Mouse (Mus musculus) stomach, embryonic 14.5 days (tissue): ENCODE measurements around the gene Ifitm5. TPM values are rescaled to one million over a fixed set of nuclear protein-coding genes. Genes with fewer than 3 reads are reported as not detected.
"Not testable (repeated sequence)": the region's sequence is repeated elsewhere in the genome, so short reads cannot be mapped to it uniquely, and the experiment has no call there.

Source experiments
- ATAC-seq: fragments of 200-750 bp; cut with Nextera tagmentation; 2 replicates; pipeline ENCODE4 v1.8.0; 2017; ENCODE audit warnings: low read depth, moderate TSS enrichment; ENCODE audit not compliant: insufficient number of reproducible peaks, insufficient read depth, low FRiP score
- H3K27ac ChIP-seq: fragments of 300-500 bp; sonication (generic); 2 replicates; pipeline ENCODE4 v1.5.1; 2014; ENCODE audit warnings: mild to moderate bottlenecking, low read length, moderate library complexity, mixed read lengths
- H3K27me3 ChIP-seq: fragments of 300-500 bp; sonication (generic); 2 replicates; pipeline ENCODE4 v1.6.1; 2014; ENCODE audit warnings: low read length, control low read depth, mixed read lengths; ENCODE audit not compliant: control insufficient read depth, insufficient read depth
- H3K36me3 ChIP-seq: fragments of 300-500 bp; sonication (generic); 2 replicates; pipeline ENCODE4 v1.6.1; 2014; ENCODE audit warnings: mild to moderate bottlenecking, control low read depth, low read length, moderate library complexity, mixed read lengths; ENCODE audit not compliant: control insufficient read depth, insufficient read depth
- H3K4me1 ChIP-seq: fragments of 300-500 bp; sonication (generic); 2 replicates; pipeline ENCODE4 v1.6.1; 2014; ENCODE audit warnings: low read length, control low read depth, mixed read lengths; ENCODE audit not compliant: control insufficient read depth, insufficient read depth
- H3K4me2 ChIP-seq: fragments of 300-500 bp; sonication (generic); replicated peaks from 2 replicates; pipeline ENCODE4 v1.6.1; 2014; ENCODE audit warnings: low read depth, low read length, control low read depth
- H3K4me3 ChIP-seq: fragments of 300-500 bp; sonication (generic); 2 replicates; pipeline ENCODE4 v1.5.1; 2014; ENCODE audit warnings: low read depth, low read length, control low read depth
- H3K9ac ChIP-seq: fragments of 300-500 bp; sonication (generic); replicated peaks from 2 replicates; pipeline ENCODE4 v1.6.1; 2014; ENCODE audit warnings: low read depth, mild to moderate bottlenecking, control low read depth, low read length, moderate library complexity, mixed read lengths
- H3K9me3 ChIP-seq: fragments of 300-500 bp; sonication (generic); 2 replicates; pipeline ENCODE4 v1.6.1; 2016; ENCODE audit warnings: low read depth, low read length, control low read depth; ENCODE audit not compliant: control insufficient read depth
- WGBS: fragments of 180-500 bp; shearing (Covaris S2); extraction: QIAGEN DNeasy Blood & Tissue Kit; methylation state at CpG from one replicate; pipeline ENCODE4 v1.1.7; 2014; 5-methylcytosine and 5-hydroxymethylcytosine counted together
- polyA plus RNA-seq: library from polyadenylated mRNA; unstranded; fragments of >200 nt; fragmentation: Nextera tagmentation; extraction: Ambion mirVana; gene quantifications from 2 replicates; pipeline ENCODE4 v1.2.1, GENCODE M21; 2014

Ifitm5 gene
- polyA plus RNA-seq, 1 experiment from 2014 or later = 2.6 TPM

DNA sequence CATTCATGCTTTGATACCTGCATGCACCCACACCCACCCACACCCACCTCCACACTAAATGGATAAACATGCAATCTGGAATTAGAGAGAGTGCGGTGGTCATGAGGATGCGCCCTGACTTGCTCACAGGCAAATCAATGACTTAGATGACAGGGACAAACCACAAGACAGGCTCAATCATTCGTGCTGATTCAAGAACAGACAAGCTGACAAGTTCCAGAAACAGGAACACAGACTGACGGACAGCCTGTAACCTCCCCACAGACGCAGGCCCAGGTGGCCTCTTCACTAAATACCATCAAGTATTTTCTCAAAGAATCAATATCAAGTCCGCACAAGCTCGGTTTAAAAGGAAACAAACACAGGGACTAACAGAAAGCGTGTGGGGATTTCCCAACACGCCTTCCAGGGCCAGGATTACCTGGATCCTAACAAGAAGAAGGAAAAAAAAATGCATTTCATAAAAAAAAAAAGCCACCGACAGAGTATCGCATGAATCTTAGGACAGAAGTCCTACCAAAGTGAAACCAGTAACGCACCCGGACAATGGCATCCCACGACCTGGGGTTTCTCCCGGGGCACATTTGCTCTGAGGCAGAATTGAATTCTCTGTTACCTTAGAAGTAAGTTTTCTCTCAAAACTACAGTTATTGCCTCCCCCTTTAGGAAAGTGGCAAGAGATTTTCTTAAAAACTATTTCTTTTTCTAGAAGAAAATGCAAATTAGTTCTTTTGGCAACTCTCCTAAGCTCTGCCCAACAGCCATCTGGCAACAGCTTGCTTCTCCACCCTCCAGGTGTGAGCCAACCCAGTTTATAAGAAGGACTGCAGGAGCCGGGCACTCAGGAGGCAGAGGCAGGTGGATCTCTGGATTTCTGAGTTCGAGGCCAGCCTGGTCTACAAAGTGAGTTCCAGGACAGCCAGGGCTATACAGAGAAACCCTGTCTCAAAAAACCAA lies 37.4 kb upstream of the Ifitm5 start:
- Histone ChIP-seq H3K9ac (no peak overlapping the region), H3K27me3 (no peaks in the 10 kb centered on the region), H3K27ac (no peak overlapping the region), H3K9me3 (no peaks in the 10 kb centered on the region), H3K4me2 (no peak overlapping the region), H3K36me3 (no peaks in the 10 kb centered on the region), H3K4me1 (no peaks in the 10 kb centered on the region), H3K4me3 (no peak overlapping the region)
- no peak for ATAC-seq
- 72% methylated on average over 17 of the region's 17 CpGs for WGBS

DNA sequence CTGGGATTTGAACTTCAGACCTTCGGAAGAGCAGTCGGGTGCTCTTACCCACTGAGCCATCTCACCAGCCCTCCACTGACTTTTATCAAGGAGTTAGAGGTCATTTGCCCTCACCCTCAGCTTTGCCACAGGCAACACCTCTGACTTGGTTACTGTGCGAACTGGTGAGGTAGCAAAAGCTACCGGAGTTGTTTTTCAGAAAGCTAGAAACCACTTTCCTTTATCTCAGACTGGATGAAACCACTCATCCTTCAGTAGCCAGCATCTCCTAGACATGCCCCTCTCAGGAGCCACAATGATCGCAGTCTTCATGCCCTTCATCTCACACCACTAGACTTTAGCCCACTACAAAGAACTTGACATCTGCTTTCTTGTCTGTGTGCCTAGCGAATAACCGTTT lies 32.9 kb upstream of the Ifitm5 start:
- no peaks in the 10 kb centered on the region for H3K9me3 ChIP-seq
- WGBS = 90% methylated on average over 7 of the region's 7 CpGs
- H3K27ac ChIP-seq = no peak overlapping the region
- no peak for ATAC-seq
- no peak overlapping the region for H3K9ac ChIP-seq
- H3K4me3 ChIP-seq = no peak overlapping the region
- no peaks in the 10 kb centered on the region for H3K27me3 ChIP-seq
- no peaks in the 10 kb centered on the region for H3K36me3 ChIP-seq
- no peak overlapping the region for H3K4me2 ChIP-seq
- H3K4me1 ChIP-seq = no peaks in the 10 kb centered on the region

GRCm38 (mm10) chr7:140981704-140982103 lies 31.6 kb upstream of the Ifitm5 start:
- Histone ChIP-seq H3K9me3 (no peaks in the 10 kb centered on the region), H3K36me3 (no peaks in the 10 kb centered on the region), H3K4me1 (no peaks in the 10 kb centered on the region), H3K27ac (no peak overlapping the region), H3K9ac (no peak overlapping the region), H3K4me3 (no peak overlapping the region), H3K4me2 (no peak overlapping the region), H3K27me3 (no peaks in the 10 kb centered on the region)
- 91% methylated on average over 8 of the region's 8 CpGs for WGBS
- no peak for ATAC-seq

DNA sequence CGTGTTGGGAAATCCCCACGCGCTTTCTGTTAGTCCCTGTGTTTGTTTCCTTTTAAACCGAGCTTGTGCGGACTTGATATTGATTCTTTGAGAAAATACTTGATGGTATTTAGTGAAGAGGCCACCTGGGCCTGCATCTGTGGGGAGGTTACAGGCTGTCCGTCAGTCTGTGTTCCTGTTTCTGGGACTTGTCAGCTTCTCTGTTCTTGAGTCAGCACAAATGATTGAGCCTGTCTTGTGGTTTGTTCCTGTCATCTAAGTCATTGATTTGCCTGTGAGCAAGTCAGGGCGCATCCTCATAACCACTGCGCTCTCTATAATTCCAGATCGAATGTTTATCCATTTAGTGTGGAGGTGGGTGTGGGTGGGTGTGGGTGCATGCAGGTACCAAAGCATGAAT lies 26.6 kb upstream of the Ifitm5 start:
- not testable (repeated sequence) for H3K9ac ChIP-seq, H3K4me3 ChIP-seq, ATAC-seq, H3K36me3 ChIP-seq, H3K27me3 ChIP-seq, H3K4me2 ChIP-seq, H3K9me3 ChIP-seq, H3K27ac ChIP-seq
- WGBS = 83% methylated on average over 9 of the region's 9 CpGs
- peaks cover 18% of the 10 kb centered on the region for H3K4me1 ChIP-seq

GRCm38 (mm10) chr7:140975465-140975864 lies 25.4 kb upstream of the Ifitm5 start:
- no peak overlapping the region for H3K4me2 ChIP-seq
- no peak for ATAC-seq
- peaks cover 29% of the 10 kb centered on the region for H3K4me1 ChIP-seq
- no peak overlapping the region for H3K4me3 ChIP-seq
- WGBS = 38% methylated on average over 3 of the region's 3 CpGs
- H3K36me3 ChIP-seq = no peaks in the 10 kb centered on the region
- no peaks in the 10 kb centered on the region for H3K27me3 ChIP-seq
- no peaks in the 10 kb centered on the region for H3K9me3 ChIP-seq
- peak overlapping the region; percentile 55; the same call in 1 of the 2 replicates for H3K27ac ChIP-seq
- no peak overlapping the region for H3K9ac ChIP-seq

GRCm38 (mm10) chr7:140974940-140975339 lies 24.8 kb upstream of the Ifitm5 start:
- H3K4me1 ChIP-seq = peaks cover 34% of the 10 kb centered on the region
- peak overlapping the region; percentile 55; the same call in 1 of the 2 replicates for H3K27ac ChIP-seq
- no peak for ATAC-seq
- H3K4me2 ChIP-seq = no peak overlapping the region
- WGBS = 14% methylated on average over 9 of the region's 9 CpGs
- no peaks in the 10 kb centered on the region for H3K36me3 ChIP-seq
- H3K9me3 ChIP-seq = no peaks in the 10 kb centered on the region
- H3K4me3 ChIP-seq = no peak overlapping the region
- H3K9ac ChIP-seq = 0 out of 2 replicates have a peak overlapping the region, but pooled peaks have one; percentile 4
- no peaks in the 10 kb centered on the region for H3K27me3 ChIP-seq

GRCm38 (mm10) chr7:140973396-140974165 lies 23.5 kb upstream of the Ifitm5 start:
- 39% methylated on average over 14 of the region's 14 CpGs for WGBS
- no peak for ATAC-seq

GRCm38 (mm10) chr7:140971479-140972171 lies 21.5 kb upstream of the Ifitm5 start:
- H3K4me1 ChIP-seq = peaks cover 50% of the 10 kb centered on the region
- no peaks in the 10 kb centered on the region for H3K27me3 ChIP-seq
- H3K4me2 ChIP-seq = peak overlapping the region; percentile 18; the same call in 1 of the 2 replicates
- H3K4me3 ChIP-seq = no peak overlapping the region
- 34% methylated on average over 8 of the region's 8 CpGs for WGBS
- H3K9me3 ChIP-seq = no peaks in the 10 kb centered on the region
- peak; percentile 64 for ATAC-seq
- peak overlapping the region; percentile 94 for H3K27ac ChIP-seq
- no peaks in the 10 kb centered on the region for H3K36me3 ChIP-seq
- H3K9ac ChIP-seq = no peak overlapping the region

More at GRCm38 (mm10) chr7:140973396-140974165, 23.5 kb upstream of the Ifitm5 start:
- H3K4me1 ChIP-seq = peaks cover 43% of the 10 kb centered on the region
- H3K36me3 ChIP-seq = no peaks in the 10 kb centered on the region
- no peak overlapping the region for H3K4me2 ChIP-seq
- no peaks in the 10 kb centered on the region for H3K27me3 ChIP-seq
- H3K9ac ChIP-seq = no peak overlapping the region
- no peaks in the 10 kb centered on the region for H3K9me3 ChIP-seq
- H3K27ac ChIP-seq = peak overlapping the region; percentile 66
- H3K4me3 ChIP-seq = no peak overlapping the region
